Mouse (Mus musculus) gastrocnemius, postnatal 10 days (tissue): ENCODE measurements around the gene Myh4. TPM values are rescaled to one million over a fixed set of nuclear protein-coding genes. Genes with fewer than 3 reads are reported as not detected.

Experiments
- total RNA-seq, 2 experiments: library from RNA; stranded (reverse); gene quantifications; 2 replicates each; pipeline ENCODE4 v1.2.3; 2021

Gene Myh4
- total RNA-seq, 2 experiments from 2014 or later = 17,280 to 21,084 TPM

Other genes starting within 250 kb of the Myh4 start
- gene Tmem220, start 212.9 kb upstream of the Myh4 start, total RNA-seq = 1 to 10 TPM; 1.3 to 1.6 TPM
- 10 to 100 TPM in 1 of 2 experiments, 1 to 10 TPM in 1; 8.0 to 11.9 TPM for gene Adprm, start 185.4 kb upstream of the Myh4 start, total RNA-seq
- 10 to 100 TPM in 1 of 2 experiments, 1 to 10 TPM in 1; 9.8 to 11.4 TPM for gene Sco1, start 185.4 kb upstream of the Myh4 start, total RNA-seq
- 100 to 1,000 TPM in 1 of 2 experiments, 10 to 100 TPM in 1; 79.0 to 104 TPM for gene Myh3, start 159.7 kb upstream of the Myh4 start, total RNA-seq
- gene Myh2, start 67.0 kb upstream of the Myh4 start, total RNA-seq = 1,000 to 10,000 TPM; 1,145 to 1,256 TPM
- gene Myh1, start 38.0 kb upstream of the Myh4 start, total RNA-seq = 1,000 to 10,000 TPM; 4,609 to 4,620 TPM
- 1,000 to 10,000 TPM; 2,237 to 2,877 TPM for gene Myh8, start 39.1 kb downstream of the Myh4 start, total RNA-seq
- 1 to 10 TPM; 3.0 to 4.1 TPM for gene Myh13, start 83.6 kb downstream of the Myh4 start, total RNA-seq
- 10 to 100 TPM; 22.7 to 27.1 TPM for gene Gas7, start 217.4 kb downstream of the Myh4 start, total RNA-seq